Mouse (Mus musculus) E14TG2a.4 (cell line): ENCODE measurements around the gene Mapkapk2.
A peak's percentile ranks its signal among the peaks of the same experiment; 100 is the strongest.

Experiments used
- H3K27me3 ChIP-seq: 2 replicates; pipeline ENCODE4 v1.6.1; 2014; ENCODE audit warnings: low read length, control low read depth; ENCODE audit not compliant: insufficient read depth
- H3K36me3 ChIP-seq: 2 replicates; pipeline ENCODE4 v1.6.1; 2014; ENCODE audit warnings: low read length, control low read depth; ENCODE audit not compliant: insufficient read depth
- H3K4me1 ChIP-seq: replicated peaks from 2 replicates; pipeline ENCODE4 v1.6.1; 2014; ENCODE audit warnings: low read depth, low read length, control low read depth
- H3K4me3 ChIP-seq: replicated peaks from 2 replicates; pipeline ENCODE4 v1.5.1; 2014; ENCODE audit warnings: mild to moderate bottlenecking, low read length
- H3K9me3 ChIP-seq: 2 replicates; pipeline ENCODE4 v1.6.1; 2014; ENCODE audit warnings: low read length, control low read depth
- CTCF ChIP-seq: conservative IDR thresholded peaks from 2 replicates; pipeline ENCODE4 v1.5.1; 2014; ENCODE audit warnings: low read length
- NANOG ChIP-seq: IDR thresholded peaks from 2 replicates; pipeline ENCODE4 v1.6.1; 2014; ENCODE audit warnings: borderline replicate concordance, low read length, mixed read lengths
- POU5F1 ChIP-seq: IDR thresholded peaks from 2 replicates; pipeline ENCODE4 v1.6.1; 2014; ENCODE audit warnings: low read length, borderline replicate concordance

Mapkapk2 gene

DNA sequence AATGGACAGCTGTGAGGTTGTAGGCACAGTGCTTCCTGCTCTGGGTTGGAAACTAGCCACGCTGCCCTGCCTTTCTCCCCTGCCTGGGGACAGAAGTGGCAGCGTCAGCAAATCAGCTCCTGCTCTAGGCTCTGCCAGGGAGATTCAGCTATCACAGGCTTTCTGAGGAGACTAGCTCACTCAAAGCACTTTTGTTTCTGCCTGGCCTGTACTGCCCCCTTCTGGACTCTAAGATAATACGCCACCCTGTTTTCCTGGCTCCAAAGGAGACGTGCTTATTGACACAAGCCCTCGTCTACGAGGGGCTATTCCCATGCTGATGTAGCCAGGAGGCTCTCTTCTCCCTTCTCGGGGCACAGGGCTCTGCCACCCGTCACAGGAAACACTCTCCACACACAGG is 44.4 kb downstream of the Mapkapk2 start:
- peaks cover 11% of the 10 kb centered on the region; the same call in 1 of the 2 replicates for H3K4me1 ChIP-seq
- H3K9me3 ChIP-seq, result no peaks in the 10 kb centered on the region
- H3K27me3 ChIP-seq, result no peaks in the 10 kb centered on the region
- H3K4me3 ChIP-seq, result no peak overlapping the region
- TF ChIP-seq POU5F1, result no peak
- peak; percentile 62 for TF ChIP-seq CTCF
- TF ChIP-seq NANOG, result no peak
- H3K36me3 ChIP-seq, result peaks cover 23% of the 10 kb centered on the region

- TF ChIP-seq POU5F1 (no peak), CTCF (no peak), NANOG (no peak)
Measured at GRCm38 (mm10) chr1:131051073-131051472, 46.6 kb downstream of the Mapkapk2 start.

DNA sequence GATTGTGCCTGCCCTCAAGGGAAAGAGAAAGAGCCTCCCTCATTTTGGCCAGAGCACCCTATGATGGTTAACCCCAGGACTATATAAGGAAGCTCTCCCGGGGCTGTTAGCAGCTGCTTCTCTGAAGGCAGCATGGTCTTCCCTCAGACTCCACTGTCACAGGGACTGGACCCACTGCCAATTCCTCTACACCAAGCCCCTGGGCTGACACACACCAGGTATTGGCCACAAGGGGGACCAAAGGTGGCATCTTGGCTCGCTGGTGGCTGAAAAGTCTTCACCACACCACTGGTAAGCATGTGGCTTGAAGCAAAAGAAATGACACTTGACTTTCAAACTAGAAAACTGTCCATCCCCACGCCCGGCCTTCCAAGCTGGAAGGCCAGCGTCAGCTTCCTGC is 47.0 kb downstream of the Mapkapk2 start:
- Histone ChIP-seq H3K27me3 (no peaks in the 10 kb centered on the region), H3K9me3 (no peaks in the 10 kb centered on the region), H3K4me3 (no peak overlapping the region), H3K36me3 (peaks cover 6% of the 10 kb centered on the region), H3K4me1 (peaks cover 11% of the 10 kb centered on the region; the same call in 1 of the 2 replicates)
- TF ChIP-seq CTCF, result no peak
- TF ChIP-seq POU5F1, result no peak
- TF ChIP-seq NANOG, result no peak

More at GRCm38 (mm10) chr1:131051073-131051472, 46.6 kb downstream of the Mapkapk2 start:
- H3K36me3 ChIP-seq, result peaks cover 10% of the 10 kb centered on the region
- peaks cover 11% of the 10 kb centered on the region; the same call in 1 of the 2 replicates for H3K4me1 ChIP-seq
- no peaks in the 10 kb centered on the region for H3K9me3 ChIP-seq
- H3K4me3 ChIP-seq, result no peak overlapping the region
- no peaks in the 10 kb centered on the region for H3K27me3 ChIP-seq

DNA sequence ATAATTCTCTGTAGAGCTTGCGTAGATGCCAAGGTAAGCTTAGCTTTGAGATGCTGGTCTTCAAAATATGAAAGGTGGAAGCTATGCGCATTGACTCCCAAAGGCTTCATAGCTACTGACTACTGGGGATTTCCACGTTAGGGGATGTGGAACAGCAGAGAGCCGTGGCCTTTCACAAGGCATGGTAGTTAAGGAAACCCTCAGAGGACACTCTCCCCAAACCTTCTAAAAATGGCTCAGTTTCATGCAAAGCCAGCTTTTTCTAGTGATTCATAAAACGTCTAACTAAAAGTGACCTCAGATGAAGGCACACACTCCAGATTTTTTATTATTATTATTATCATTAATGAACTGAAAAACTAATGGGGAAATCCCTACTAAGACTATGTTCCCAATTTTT is 47.6 kb downstream of the Mapkapk2 start:
- no peak overlapping the region for H3K4me3 ChIP-seq
- no peaks in the 10 kb centered on the region for H3K9me3 ChIP-seq
- TF ChIP-seq CTCF, result no peak
- TF ChIP-seq POU5F1, result no peak
- no peak for TF ChIP-seq NANOG
- no peaks in the 10 kb centered on the region for H3K27me3 ChIP-seq
- peaks cover under 1% of the 10 kb centered on the region for H3K36me3 ChIP-seq
- H3K4me1 ChIP-seq, result peaks cover 11% of the 10 kb centered on the region; the same call in 1 of the 2 replicates

DNA sequence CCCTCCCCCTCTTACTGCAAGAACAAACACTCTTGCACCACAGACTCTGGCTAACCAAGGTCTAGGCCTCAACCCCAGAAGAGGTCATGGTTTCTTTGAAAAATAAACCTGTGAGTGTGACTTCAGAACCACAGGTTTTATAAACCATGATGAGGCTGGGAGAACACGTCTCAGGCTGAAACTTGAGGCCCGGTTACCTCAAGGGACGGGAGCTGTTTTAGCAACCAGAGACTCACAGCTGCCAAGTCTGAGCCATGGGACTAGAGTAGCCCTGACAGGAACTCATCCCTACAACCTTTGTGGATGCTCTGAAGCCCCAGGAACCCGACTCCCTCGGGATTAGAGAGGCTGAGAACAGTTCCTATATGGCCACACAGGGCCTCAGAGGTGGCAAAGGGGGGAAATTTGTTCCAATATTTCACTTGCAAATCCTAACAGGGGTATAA is 48.2 kb downstream of the Mapkapk2 start:
- peaks cover 11% of the 10 kb centered on the region; the same call in 1 of the 2 replicates for H3K4me1 ChIP-seq
- TF ChIP-seq NANOG (no peak), CTCF (no peak), POU5F1 (no peak)
- H3K9me3 ChIP-seq, result no peaks in the 10 kb centered on the region
- H3K36me3 ChIP-seq, result no peaks in the 10 kb centered on the region
- H3K4me3 ChIP-seq, result no peak overlapping the region
- no peaks in the 10 kb centered on the region for H3K27me3 ChIP-seq

GRCm38 (mm10) chr1:131048946-131049345 is 48.7 kb downstream of the Mapkapk2 start:
- peaks cover 11% of the 10 kb centered on the region; the same call in 1 of the 2 replicates for H3K4me1 ChIP-seq
- H3K4me3 ChIP-seq, result no peak overlapping the region
- H3K9me3 ChIP-seq, result no peaks in the 10 kb centered on the region
- H3K36me3 ChIP-seq, result no peaks in the 10 kb centered on the region
- no peaks in the 10 kb centered on the region for H3K27me3 ChIP-seq
- TF ChIP-seq NANOG, result no peak
- no peak for TF ChIP-seq POU5F1

- Histone ChIP-seq H3K36me3 (no peaks in the 10 kb centered on the region), H3K4me3 (no peak overlapping the region), H3K27me3 (no peaks in the 10 kb centered on the region), H3K4me1 (peaks cover 4% of the 10 kb centered on the region; the same call in 1 of the 2 replicates), H3K9me3 (no peaks in the 10 kb centered on the region)
- TF ChIP-seq NANOG, result no peak
- no peak for TF ChIP-seq CTCF
- no peak for TF ChIP-seq POU5F1
Measured at GRCm38 (mm10) chr1:131048121-131048863, 49.3 kb downstream of the Mapkapk2 start.

GRCm38 (mm10) chr1:131046607-131047006 is 51.0 kb downstream of the Mapkapk2 start:
- Histone ChIP-seq H3K4me1 (no peaks in the 10 kb centered on the region; the same call in 1 of the 2 replicates), H3K36me3 (no peaks in the 10 kb centered on the region), H3K9me3 (no peaks in the 10 kb centered on the region), H3K27me3 (no peaks in the 10 kb centered on the region), H3K4me3 (no peak overlapping the region)
- TF ChIP-seq NANOG, result no peak
- no peak for TF ChIP-seq POU5F1
- TF ChIP-seq CTCF, result no peak
